Mouse (Mus musculus): ENCODE data around the gene Kif2c. TPM values are rescaled to one million over a fixed set of nuclear protein-coding genes. Genes with fewer than 3 reads are reported as not detected.
A peak's percentile ranks its signal among the peaks of the same experiment; 100 is the strongest.

Kif2c gene
- total RNA-seq, 2 experiments from 2014 or later: 0.14 to 0.21 TPM

GRCm38 (mm10) chr4:117143023-117143422, 39.4 kb downstream of the Kif2c start:
- no peak for DNase-seq (ENCODE audit: low spot score in 2 of 2)
- intact Hi-C loops (cut with DNase I): loop anchor here (5.0 to 10.0 kb wide), 3 partner anchors 126 to 318 kb away; partner anchors contain the start of genes Eif2b3 and Hpdl

GRCm38 (mm10) chr4:117140613-117141012, 41.8 kb downstream of the Kif2c start:
- intact Hi-C loops (cut with DNase I): loop anchor here (5.0 to 10.0 kb wide), 3 partner anchors 123 to 316 kb away; partner anchors contain the start of genes Eif2b3 and Hpdl
- DNase-seq (ENCODE audit: low spot score in 2 of 2): no peak

- DNase-seq (ENCODE audit: low spot score in 2 of 2): peak in 1 of 2 experiments; percentile 53
- intact Hi-C loops (cut with DNase I): no loop called here
Measured at GRCm38 (mm10) chr4:117139217-117139612, 43.2 kb downstream of the Kif2c start.

GRCm38 (mm10) chr4:117138295-117139216, 43.9 kb downstream of the Kif2c start:
- intact Hi-C loops (cut with DNase I): no loop called here
- DNase-seq (ENCODE audit: low spot score in 2 of 2): no peak

GRCm38 (mm10) chr4:117136034-117136433, 46.4 kb downstream of the Kif2c start:
- intact Hi-C loops (cut with DNase I): no loop called here
- no peak for DNase-seq (ENCODE audit: low spot score in 2 of 2)

GRCm38 (mm10) chr4:117134601-117134995, 47.8 kb downstream of the Kif2c start:
- no peak for DNase-seq (ENCODE audit: low spot score in 2 of 2)
- intact Hi-C loops (cut with DNase I): no loop called here

GRCm38 (mm10) chr4:117133817-117134600, 48.4 kb downstream of the Kif2c start, which contains the start of gene Plk3:
Gene Plk3 (minus strand): TSS chr4:117133963.
- intact Hi-C loops (cut with DNase I): no loop called here
- peak; percentile 97 to 99 for DNase-seq (ENCODE audit: low spot score in 2 of 2)

- DNase-seq (ENCODE audit: low spot score in 2 of 2): peak; percentile 26 to 27
- intact Hi-C loops (cut with DNase I): no loop called here
Measured at GRCm38 (mm10) chr4:117133366-117133796, 49.1 kb downstream of the Kif2c start.

GRCm38 (mm10) chr4:117132794-117133143, 49.7 kb downstream of the Kif2c start:
- no peak for DNase-seq (ENCODE audit: low spot score in 2 of 2)
- intact Hi-C loops (cut with DNase I): no loop called here

- intact Hi-C loops (cut with DNase I): no loop called here
- peak in 1 of 2 experiments; percentile 25 for DNase-seq (ENCODE audit: low spot score in 2 of 2)
Measured at GRCm38 (mm10) chr4:117131890-117132793, 50.3 kb downstream of the Kif2c start.

GRCm38 (mm10) chr4:117131198-117131597, 51.2 kb downstream of the Kif2c start:
- peak in 1 of 2 experiments; percentile 19 for DNase-seq (ENCODE audit: low spot score in 2 of 2)
- intact Hi-C loops (cut with DNase I): no loop called here

- intact Hi-C loops (cut with DNase I): no loop called here
- DNase-seq (ENCODE audit: low spot score in 2 of 2): no peak
Measured at GRCm38 (mm10) chr4:117130790-117131189, 51.6 kb downstream of the Kif2c start.

GRCm38 (mm10) chr4:117127991-117128686, 54.3 kb downstream of the Kif2c start:
- no peak for DNase-seq (ENCODE audit: low spot score in 2 of 2)
- intact Hi-C loops (cut with DNase I): no loop called here

- no peak for DNase-seq (ENCODE audit: low spot score in 2 of 2)
- intact Hi-C loops (cut with DNase I): no loop called here
Measured at GRCm38 (mm10) chr4:117126675-117127290, 55.7 kb downstream of the Kif2c start, which contains the start of gene Tctex1d4. Gene Tctex1d4 (plus strand): TSS chr4:117126794.

- intact Hi-C loops (cut with DNase I): no loop called here
- DNase-seq (ENCODE audit: low spot score in 2 of 2): peak; percentile 45 to 53
Measured at GRCm38 (mm10) chr4:117125910-117126674, 56.3 kb downstream of the Kif2c start.

- DNase-seq (ENCODE audit: low spot score in 2 of 2): peak; percentile 70 to 89
- intact Hi-C loops (cut with DNase I): no loop called here
Measured at GRCm38 (mm10) chr4:117125348-117125909, 57.0 kb downstream of the Kif2c start, which contains the start of gene Btbd19. Gene Btbd19 (minus strand): TSS chr4:117125725.
